ENCODE assay signal across 23 mouse cellular contexts in the genomic region with DNA sequence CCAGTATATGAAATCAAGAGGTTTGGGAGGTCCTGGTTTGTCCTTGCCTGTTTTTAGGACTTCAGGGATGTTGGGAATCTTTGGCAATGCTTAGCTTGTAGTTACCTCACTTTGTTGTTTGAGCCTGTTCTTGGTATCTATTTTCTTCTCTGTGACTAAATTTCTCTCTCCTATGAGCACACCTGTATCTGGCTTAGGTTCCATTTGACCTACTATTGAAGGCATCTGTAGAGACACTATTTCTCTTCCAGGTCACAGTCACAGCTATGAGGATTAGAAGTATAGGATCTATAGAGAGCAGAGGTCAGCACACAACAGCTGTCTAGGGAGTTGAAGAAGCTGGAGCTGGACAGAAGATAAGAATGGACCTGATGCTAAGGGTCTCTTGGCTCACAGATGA. TPM values are rescaled to one million over a fixed set of nuclear protein-coding genes. Genes with fewer than 3 reads are reported as not detected.
"Had no signal": no experiment of that assay in that cellular context is flagged by ENCODE, and none has a peak within 500 bp of the region (broad histone marks: within the 10 kb centered on the region; RNA-seq: fewer than 3 reads in every experiment).

A1bg (minus strand) TSS at position 101 of the 400 bp plus-strand sequence.

- H3K9me3 ChIP-seq: neural tube, embryonic 13.5 days; neural tube, embryonic 15.5 days; stomach, embryonic 15.5 days had no signal

- DNase-seq: retina, postnatal 1 day; right cerebral cortex, adult 18-20 months; right cerebral cortex, postnatal 14 days; right cerebral cortex, postnatal 25 days; right cerebral cortex, postnatal 4 days; spleen, adult 18-20 months; thymus, adult 18-20 months; thymus, adult 2 months; thymus, postnatal 14 days; thymus, postnatal 25 days; thymus, postnatal 36 days; thymus, postnatal 4 days had no signal

- H3K27me3 ChIP-seq: neural tube, embryonic 13.5 days; neural tube, embryonic 15.5 days; stomach, embryonic 15.5 days had no signal

- H3K4me1 ChIP-seq: neural tube, embryonic 13.5 days; neural tube, embryonic 15.5 days; stomach, embryonic 15.5 days had no signal

- H3K27ac ChIP-seq: neural tube, embryonic 13.5 days; neural tube, embryonic 15.5 days; stomach, embryonic 15.5 days; stomach, postnatal 0 days had no signal

- H3K36me3 ChIP-seq: neural tube, embryonic 13.5 days; neural tube, embryonic 15.5 days; stomach, embryonic 15.5 days had no signal

- H3K4me3 ChIP-seq: neural tube, embryonic 13.5 days; neural tube, embryonic 15.5 days; stomach, embryonic 15.5 days had no signal

- H3K9ac ChIP-seq: neural tube, embryonic 13.5 days; neural tube, embryonic 15.5 days; stomach, embryonic 15.5 days had no signal

- H3K4me2 ChIP-seq: neural tube, embryonic 13.5 days; neural tube, embryonic 15.5 days; stomach, embryonic 15.5 days had no signal

RNA-seq across cellular contexts. Expression of gene A1bg, which starts in this region (rescaled TPM):
- total RNA-seq: neutrophil, adult 5-6 weeks had no signal
- polyA plus RNA-seq: neural tube, embryonic 13.5 days; neural tube, embryonic 14.5 days; neural tube, embryonic 15.5 days; small intestine, adult 2 months; stomach, embryonic 14.5 days; stomach, embryonic 15.5 days; stomach, embryonic 16.5 days; stomach, postnatal 0 days; testis, adult 2 months; thymus, adult 2 months; urinary bladder, adult 2 months had no signal
